Mouse (Mus musculus): ENCODE data around the gene Gm17304.

Gene Gm17304

DNA sequence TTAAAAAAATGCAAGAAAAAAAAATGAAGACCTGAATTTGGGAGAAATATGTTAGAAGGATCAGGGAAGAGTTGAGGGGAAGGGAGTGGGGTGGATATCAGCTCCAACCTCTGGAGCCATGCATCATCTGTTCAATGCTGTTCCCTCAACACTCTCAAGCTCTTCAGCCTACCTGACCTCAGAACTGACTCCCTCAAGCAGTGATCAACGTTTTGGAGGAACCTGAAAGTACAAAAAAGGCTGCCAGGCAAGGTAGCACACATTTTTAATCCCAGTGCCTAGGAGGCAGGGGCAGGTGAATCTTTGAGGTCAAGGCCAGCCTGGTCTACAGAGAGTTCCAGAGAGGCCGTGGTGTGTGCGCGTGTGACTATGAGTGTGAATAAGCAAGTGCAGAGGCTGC is at the start of gene Gm17304:
Gm17304 (plus strand) TSS at position 301 of the 400 bp plus-strand sequence.
- no peak for DNase-seq

DNA sequence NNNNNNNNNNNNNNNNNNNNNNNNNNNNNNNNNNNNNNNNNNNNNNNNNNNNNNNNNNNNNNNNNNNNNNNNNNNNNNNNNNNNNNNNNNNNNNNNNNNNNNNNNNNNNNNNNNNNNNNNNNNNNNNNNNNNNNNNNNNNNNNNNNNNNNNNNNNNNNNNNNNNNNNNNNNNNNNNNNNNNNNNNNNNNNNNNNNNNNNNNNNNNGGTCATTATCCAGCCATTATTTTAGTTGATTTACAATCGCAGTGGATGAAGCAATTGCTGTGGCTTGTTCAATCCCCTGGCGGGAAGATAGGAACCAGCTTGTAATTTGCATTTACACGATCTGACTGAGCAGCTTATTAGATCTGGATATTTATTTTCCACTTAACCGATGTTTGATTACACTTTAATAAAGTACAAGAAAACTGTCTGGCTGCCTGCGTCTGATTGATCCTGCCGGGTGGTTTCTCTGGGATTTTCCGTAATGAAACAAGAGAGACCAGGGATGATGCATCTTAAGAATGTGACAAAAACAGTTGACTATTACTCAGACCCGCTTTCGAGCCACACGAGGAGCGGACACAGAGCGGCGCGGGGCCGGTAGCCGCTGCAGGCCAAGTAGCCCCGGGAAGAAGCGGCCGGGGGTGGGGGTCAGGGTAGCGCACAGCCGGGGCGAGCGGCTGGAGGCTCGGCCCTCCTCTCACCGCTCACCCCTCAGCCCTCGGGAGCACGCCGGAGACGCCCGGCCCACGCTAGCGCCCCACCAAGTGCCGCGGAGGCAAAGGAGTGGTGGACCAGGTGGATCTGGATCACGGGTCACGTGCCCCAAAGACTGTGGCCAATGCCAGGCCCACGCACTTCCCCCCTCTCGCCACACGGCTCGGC is 48.0 kb upstream of the Gm17304 start:
- DNase-seq, result no peak

DNA sequence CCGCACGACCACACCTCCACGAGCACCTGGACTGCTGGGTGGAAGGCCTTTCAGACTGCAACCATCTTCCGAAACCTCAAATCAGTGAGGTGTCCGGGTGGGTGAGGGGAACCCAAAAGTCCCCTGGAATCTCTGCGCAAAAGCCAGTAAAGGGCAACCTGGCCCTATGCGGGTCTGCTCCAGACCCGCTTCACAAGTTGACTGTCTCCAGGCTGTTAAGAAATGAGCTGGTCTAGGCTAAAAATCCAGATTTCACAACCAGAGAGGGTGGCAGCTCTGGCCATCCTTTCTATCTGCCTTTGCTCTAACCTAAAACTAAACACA is 47.4 kb upstream of the Gm17304 start:
- no peak for DNase-seq

DNA sequence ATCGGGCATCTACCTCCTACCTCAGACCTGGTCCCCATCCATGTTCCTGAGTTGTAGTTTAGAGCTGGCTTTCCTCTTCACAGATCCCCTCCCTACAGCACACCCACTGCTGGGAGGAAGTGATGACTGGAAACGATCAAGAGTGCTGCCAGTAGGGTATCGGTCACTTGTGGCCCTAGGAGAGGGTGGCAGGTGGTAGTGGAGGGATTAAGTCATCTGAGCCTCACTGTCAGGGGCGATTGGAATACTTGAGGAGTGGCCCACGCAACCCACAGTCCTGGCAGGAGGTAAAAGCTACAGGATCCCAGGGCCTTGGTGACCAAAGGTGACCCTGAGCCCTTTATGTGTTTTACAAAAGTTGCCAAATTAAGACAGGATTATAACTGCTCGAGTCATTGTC is 42.9 kb upstream of the Gm17304 start:
- no peak for DNase-seq

DNA sequence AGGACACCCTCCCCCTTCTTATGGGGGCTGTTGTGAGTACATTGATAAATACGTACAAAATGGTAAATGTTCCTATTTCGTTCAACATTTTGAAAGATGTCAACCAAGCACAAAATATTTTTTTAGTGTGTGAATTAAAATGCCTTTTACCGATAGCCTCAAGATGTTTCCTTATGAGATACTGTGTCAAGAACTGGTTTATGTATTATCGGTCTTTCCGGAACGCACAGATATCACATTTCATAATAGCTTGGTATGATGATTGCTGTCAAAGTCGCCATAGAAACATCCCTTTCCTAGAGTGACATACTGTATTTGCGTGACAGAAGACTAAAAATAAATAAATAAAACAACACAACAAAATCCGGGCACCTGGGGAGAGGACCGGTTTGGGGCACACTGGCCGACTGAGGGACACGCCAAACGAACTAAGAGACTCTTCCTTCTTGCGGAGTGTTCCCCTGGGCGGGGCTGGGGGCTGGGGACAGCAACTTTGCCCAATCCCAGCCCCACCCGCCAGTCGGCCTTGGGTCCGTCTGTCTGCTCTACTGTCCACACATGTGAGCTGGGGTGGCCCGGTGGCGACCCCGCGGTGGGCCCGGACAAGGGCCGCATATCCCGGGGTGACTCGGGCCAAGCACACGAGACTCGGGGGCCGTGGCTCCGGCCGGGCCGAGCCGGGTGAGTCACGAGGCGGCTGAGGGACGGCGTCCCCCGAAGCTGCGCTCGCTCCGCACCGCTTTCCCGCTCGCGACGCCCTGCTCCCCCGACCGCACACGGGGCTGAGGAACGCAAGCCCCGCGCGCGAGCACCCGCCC is 34.9 kb upstream of the Gm17304 start:
- DNase-seq, result no peak

DNA sequence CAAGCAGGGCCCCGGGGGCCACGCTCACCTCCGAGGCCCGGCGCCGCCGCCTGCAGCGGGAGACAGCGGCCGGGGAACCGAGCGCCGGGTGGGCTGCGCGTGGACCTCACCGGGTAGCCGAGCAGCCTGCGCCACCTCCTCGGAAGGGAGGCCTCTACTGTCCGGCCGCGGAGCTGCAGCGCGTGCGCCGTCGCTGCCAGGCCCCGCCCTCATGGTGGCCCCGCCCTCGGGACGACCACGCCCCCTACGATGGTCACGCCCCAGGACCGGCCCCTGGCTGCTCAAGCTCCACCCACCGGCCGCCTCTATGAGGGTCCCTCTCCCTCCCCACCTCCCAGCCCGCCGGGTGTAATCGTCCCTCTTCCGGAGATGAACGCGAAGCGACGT is 34.3 kb upstream of the Gm17304 start:
- peak; percentile 87 for DNase-seq

DNA sequence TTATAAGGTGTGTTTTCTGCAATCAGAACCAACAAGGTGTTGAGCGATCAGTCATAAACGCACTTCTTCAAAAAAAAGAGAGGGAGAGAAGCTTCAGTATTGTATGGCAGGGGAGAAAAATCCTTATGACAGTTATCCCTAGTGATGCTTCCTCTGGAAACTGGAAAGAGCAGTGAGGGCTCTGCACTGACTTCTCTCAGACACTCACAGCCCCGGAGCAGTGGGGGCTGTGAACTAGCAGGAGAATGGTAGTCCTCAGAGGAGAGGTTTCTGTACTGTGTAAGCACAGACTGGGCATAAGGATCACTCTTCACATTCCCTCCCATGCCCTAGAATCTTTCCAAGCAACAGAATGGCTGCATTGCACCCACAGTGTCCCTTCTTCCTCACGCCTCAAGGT is 33.8 kb upstream of the Gm17304 start:
- DNase-seq, result no peak

DNA sequence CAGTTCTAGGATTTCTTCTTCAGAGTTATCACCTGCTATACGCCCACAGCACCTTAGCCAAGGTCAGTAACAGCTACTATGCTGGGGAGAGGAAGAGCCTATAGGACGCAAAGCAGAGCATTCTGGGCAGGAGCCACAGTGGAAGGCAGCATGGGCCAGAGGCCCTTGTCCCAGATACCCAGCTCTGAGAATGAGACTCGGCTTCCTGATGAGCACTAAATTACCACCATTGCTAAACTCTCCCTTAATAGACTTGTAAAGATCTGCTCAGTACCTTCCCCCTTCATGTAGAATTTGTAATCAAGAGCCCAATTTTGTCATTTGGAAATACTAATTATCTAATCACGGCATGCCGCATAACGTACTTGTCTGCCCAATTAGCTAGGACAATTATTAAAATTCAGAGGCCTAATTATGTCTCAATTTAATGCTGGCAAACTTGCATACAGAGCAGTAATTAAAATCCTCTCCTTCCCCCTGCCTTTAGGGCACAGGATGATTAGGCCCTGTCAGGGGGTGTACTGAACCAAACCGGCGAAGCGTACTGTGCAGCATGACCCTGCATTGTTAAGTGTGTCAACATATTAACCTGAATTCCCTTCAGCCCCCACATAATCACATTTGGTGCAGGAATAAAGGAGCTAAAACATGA is 31.5 kb upstream of the Gm17304 start:
- DNase-seq, result no peak

DNA sequence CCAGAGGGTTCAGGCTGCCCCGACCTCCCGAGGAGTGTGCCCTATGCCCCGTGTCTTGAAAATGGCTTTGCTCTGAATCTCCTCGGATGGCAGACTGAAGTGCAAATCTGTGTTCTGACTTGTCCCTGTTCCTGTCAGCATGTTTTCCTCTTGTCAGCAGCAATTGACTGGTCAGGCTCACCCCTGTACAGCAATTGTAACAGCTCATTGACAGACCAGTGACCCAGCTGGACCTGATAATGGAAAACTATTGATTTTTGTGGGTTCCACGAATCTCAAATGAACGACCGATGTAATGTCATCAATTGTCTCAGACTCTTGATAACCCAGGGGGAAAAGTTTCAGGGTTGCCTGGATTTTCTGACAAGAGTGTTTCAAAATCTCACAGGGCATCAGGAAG is 28.0 kb upstream of the Gm17304 start:
- no peak for DNase-seq

DNA sequence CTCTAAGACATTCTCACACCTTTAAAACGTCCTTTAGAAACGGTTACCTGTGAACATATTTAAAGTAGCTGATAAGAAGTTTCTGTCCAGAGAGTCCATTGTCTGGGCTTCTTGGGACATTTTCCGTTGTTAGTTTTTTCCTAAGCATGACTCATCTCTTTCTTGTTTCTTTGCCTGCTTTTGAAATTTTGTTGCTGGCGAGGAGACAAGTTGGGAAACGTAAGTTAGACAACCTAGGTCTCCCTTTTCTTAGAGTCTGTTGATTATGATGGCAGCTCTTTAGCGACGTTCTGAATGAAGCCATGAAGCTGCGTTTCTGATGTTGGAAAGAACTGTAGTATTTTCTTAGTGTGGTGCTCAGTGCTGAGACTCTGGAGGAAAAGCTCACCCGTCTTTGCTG is 19.9 kb upstream of the Gm17304 start:
- DNase-seq, result no peak

DNA sequence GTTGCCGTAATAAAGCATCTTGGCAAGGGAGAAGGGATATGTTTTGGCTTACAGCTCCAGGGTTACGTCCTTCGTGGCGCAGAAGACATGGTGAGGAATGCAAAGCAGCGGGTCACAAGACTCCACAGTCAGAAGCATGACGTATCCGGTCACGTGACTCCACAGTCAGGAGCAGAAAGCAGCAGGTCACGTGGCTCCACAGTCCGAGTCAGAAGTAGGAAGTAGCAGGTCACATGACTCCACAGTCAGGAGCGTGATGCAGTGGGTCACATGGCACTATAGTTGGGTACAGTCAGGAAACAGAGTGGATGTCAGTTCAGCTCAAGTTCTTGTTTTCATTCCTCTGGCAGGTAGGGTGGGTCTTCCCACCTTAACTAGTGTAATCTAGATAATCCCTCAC is 19.2 kb upstream of the Gm17304 start:
- no peak for DNase-seq

DNA sequence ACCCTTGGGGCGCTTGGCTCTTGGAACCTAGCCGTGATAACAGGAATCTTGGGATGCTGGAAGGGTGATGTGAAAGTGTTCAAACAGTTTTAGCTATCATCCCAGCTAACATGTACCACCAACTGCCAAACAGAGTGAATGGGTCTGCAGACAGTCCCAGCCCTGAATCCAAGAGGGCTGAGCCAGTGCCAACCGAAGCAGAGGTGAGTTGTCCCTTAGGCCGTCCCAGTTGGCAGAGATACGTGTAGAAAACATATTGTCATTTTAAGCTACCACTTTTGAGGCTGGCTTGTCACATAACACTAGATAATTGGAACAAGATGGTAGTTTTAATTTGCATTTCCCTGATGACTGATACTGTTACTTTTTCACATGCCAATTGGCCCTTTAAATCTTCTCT is 18.2 kb upstream of the Gm17304 start:
- DNase-seq, result no peak

DNA sequence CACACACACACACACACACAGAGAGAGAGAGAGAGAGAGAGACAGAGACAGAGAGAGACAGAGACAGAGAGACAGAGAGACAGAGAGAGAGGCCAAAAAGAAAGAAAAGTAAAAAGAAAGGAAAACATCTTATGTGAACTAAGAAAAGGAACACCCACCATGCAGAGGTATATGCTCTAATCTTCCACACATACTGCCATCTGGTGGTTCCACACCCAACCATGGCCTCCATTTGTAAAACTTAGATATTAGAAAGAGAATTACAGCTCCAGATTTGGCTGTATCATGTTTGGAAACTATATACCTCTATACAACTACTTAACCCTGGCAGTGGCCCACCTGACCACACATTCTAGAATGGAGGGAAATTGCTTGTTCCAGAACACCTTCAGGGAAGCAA is 14.5 kb upstream of the Gm17304 start:
- no peak for DNase-seq

DNA sequence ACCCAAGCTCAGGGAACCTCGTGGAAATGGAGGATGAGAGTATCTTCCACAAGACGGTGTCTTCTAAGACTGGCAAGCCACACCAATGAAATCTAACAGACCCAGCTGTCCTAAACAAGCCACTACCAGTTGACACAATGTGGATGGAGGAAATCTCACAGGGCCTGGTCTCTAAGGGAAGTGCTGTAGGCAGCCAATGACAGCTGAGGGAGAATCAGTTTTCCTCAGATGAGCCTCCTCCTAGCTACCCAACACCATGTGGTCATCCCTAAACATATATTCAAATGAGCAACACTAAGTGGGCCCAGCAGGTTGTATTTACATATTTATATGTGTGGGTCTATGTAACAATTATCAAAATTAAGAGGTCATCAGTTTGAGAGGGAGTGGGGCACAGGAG is 11.4 kb upstream of the Gm17304 start:
- no peak for DNase-seq

DNA sequence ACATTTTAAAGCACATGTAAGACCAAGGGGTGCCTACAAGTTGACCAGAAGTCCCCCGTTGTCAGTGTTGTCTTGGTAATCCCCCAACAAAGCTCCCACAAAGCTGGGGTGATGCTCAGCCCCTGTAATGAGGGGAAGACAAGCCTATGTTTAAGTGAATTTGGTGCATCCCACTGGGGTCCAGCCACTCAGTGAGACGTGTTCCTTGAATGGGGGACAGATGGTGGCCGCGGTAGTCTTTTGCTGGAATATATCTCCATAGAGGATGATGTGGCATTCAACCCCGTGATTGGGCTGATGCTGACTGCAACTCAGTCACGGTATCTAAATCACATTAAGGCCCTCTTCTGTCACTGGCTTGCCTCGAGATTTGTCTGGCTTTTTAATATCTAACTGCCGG is 9.4 kb upstream of the Gm17304 start:
- DNase-seq, result no peak

DNA sequence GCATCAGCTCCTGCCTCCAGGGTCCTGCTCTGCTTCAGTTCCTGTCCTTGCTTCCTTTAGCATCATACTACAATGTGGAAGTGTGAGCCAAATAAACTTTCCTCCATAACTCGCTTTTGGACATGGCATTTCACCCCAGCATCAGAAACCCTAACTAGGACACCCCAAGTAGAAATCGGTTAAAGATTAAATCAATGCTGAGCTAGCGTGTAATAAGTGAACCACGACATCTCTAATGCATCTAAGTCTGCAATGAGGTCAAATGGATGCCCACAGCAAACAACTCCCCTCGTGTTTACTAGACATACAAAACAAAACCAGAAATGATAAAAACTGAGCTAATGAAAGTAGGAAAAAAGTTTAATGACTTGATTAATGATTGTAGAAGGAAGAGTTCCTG is 4.5 kb upstream of the Gm17304 start:
- DNase-seq, result no peak

DNA sequence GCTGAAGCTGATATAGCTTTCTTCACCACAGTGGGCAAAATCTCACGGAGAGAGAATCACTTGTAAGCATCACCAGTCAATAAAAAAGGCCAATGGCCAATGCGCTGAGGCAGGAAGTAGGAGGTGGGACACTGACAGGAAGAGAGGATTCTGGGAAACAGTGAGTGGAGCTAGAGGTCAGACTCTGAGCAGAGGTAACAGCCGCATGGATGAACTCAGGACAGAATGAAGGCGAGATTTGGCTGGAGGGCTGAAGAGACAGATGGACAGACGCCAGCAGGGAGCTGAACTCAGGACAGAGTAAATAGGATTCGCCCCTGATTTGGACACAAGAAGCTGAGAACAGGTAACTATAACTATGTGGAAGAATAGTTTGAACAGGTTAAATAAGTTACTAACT is 3.8 kb upstream of the Gm17304 start:
- DNase-seq, result no peak

DNA sequence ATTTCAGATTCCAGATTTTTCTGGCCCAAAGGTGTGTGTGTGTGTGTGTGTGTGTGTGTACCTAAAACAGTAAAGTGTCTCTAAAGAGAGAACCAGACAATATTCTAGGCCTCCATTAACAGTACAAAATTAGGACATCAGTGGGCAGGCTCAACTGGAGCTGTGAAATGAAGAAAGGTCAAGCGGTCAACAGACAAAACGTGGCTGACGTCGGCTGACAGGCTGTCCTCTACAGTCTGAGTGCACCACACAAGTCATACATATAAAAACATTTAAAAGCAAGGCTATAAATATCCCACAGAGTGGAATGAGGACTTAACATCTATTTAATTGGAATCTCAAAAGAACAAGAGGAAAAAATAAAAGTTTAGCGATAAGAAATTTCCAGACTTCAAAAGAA is 1.8 kb upstream of the Gm17304 start:
- DNase-seq, result no peak

DNA sequence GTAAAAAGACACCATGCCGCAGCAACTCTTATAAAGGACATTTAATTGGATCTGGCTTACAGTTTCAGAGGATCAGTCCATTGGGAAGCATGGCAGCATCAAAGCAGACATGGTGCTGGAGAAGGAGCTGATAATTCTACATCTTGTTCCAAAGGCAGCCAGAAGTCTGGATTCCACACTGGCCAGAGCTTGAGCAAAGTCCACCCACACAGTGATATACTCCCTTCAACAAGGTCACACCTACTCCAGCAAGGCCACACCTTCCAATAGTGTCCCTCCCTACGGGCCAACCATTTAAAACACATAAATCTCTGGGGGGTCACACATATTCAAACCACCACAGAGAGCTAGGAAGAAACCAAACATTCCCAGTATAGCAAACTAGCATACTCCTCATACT is 3.3 kb downstream of the Gm17304 start:
- no peak for DNase-seq

DNA sequence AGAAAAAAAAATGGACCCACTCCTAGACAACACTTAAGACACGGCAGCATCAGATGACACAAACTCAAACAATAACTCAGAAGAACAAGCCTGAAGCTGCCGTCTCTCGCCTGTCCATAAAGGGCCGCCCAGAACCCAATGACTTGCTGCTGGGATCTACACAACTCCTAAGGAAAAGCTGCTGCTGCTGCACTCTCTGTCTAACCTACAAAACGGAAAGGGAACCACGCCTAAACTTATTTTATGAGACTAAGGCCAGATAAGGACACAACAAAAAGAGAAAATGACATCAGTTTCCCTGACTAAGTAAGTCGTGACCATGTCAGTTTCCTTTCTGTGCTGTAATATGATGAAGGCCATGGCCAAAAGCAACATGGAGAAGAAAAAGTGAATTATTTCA is 5.7 kb downstream of the Gm17304 start:
- no peak for DNase-seq

DNA sequence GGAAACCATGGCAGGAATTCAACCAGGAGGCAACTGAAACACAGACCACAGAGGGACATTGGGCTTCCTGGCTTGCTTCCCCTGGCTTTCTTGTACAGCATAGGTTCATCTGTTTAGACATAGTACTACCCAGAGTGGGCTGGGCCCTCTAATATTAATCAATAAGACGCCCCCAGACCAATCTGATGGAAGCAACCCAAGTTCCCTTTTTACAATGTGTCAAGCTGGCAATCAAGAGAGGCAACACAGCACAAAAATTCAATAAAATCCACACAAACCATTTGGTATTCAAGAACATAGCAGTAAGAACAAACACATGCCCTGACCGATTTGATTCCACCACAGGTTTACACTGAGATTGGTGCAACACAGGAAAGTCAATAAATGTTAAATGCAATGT is 6.1 kb downstream of the Gm17304 start:
- DNase-seq, result no peak

DNA sequence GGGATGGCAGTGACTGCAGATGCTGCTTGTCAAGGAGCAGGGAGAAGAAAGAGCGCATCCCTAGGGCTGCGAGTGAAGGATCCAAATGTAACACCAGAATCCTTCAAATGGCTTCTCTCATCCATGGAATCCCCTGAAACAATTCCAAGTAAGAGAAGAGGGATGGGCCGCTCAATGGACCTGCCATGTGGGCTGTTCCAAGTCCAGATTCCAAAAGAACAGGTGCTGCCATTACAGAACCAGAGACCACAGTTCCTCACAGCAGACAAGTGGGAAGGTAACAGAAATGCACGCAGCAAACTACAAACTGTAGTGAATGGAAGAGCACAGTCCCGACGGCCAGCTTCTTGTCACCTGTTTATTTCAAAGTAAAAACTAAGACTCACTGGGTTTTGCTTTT is 11.5 kb downstream of the Gm17304 start:
- DNase-seq, result no peak

DNA sequence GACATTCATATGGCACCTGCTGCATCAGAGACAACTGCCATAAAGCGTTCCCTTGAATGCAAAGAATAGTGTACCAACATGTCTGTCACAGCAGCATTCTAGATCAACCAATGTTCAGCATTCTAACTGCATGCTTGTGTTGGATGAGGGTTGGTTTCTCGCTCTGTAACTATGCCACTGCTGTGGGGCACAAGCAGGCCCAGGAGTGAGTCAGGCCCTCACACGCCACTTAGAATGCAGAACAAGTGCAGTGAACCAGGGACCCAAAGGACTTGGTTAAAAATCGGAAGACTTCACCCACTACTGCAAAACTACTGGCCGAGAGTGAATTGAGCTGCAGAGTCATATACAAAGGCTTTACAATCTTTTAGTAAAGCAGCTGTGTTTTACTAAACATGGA is 13.3 kb downstream of the Gm17304 start:
- DNase-seq, result no peak

DNA sequence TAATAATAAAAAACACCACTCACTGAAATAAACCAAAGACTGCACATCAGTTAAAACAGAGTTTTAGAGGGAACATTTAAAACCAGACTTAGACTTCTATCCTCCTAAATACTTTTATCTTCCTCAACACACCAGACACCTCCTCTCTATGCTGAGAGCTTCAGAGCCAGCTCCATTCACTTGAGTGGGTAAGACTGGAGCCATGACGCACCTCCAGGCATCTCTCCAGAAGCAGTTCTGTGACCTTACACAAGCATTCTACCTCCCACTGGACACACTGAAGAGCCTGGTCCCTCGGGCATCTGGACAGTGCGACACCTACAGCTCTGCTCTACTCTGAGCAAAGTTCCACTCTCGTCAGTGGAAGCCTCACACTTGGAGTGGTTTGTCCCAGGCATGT is 14.4 kb downstream of the Gm17304 start:
- DNase-seq, result no peak

All from lung, postnatal 14 days (tissue).